ENCODE assay signal across 18 mouse cellular contexts in the genomic region with DNA sequence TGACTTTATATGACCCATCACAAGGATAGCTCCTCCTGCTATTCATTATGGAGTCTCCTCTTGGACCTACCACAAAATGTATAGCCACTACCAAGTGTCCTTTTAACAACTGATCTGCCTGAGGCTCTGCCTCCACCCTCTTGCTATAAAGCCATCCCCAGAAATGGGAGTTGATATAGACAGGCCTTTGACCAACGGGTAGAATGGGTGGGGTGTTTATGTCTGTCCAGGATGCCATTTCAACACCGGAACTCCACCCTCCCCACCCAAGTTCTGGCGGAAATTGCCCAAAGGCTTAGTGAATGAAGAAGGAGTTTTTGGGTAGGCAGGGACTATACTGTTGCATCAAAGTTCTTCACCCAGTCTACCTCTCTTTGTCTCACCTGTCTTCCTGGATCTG. TPM values are rescaled to one million over a fixed set of nuclear protein-coding genes. Genes with fewer than 3 reads are reported as not detected.
DNase-seq lines count a peak whose midpoint lies in the region; ATAC-seq and TF ChIP-seq lines count a peak whose summit lies in the region.
"Had no signal": no experiment of that assay in that cellular context is flagged by ENCODE, and none has a peak within 500 bp of the region (broad histone marks: within the 10 kb centered on the region; RNA-seq: fewer than 3 reads in every experiment).

No protein-coding gene starts in this region.

- H3K4me1 ChIP-seq in heart, embryonic 12.5 days (replicated peaks): peaks cover 23% of the 10 kb centered on the region
- H3K4me1 ChIP-seq in lung, postnatal 0 days (ENCODE audit: insufficient read depth, low read depth, low read length): peaks cover 5% of the 10 kb centered on the region; the same call in 1 of the 2 replicates

- peaks cover 15% of the 10 kb centered on the region for H3K36me3 ChIP-seq in heart, embryonic 12.5 days
- 0 out of 2 replicates have a peak, but pooled peaks cover 11% of the 10 kb centered on the region for H3K36me3 ChIP-seq in lung, postnatal 0 days (ENCODE audit: insufficient read depth, low read length)

- 0 out of 2 replicates have a peak overlapping the region, but pooled peaks have one; percentile 8 for H3K4me3 ChIP-seq in heart, embryonic 12.5 days
- H3K4me3 ChIP-seq in lung, postnatal 0 days (ENCODE audit: low read depth, low read length): no peak overlapping the region
- H3K4me3 ChIP-seq: embryonic facial prominence, embryonic 13.5 days; limb, embryonic 10.5 days had no signal

- no peak for TF ChIP-seq CTCF in lung, postnatal 0 days (IDR thresholded peaks at IDR 0.05)

- H3K9me3 ChIP-seq in heart, embryonic 12.5 days (replicated peaks): no peaks in the 10 kb centered on the region
- no peaks in the 10 kb centered on the region for H3K9me3 ChIP-seq in lung, postnatal 0 days (ENCODE audit: low read length)
- H3K9me3 ChIP-seq: embryonic facial prominence, embryonic 13.5 days; limb, embryonic 10.5 days had no signal

- peak; percentile 41 for ATAC-seq in heart, embryonic 12.5 days (ENCODE audit: insufficient number of reproducible peaks, low FRiP score)
- ATAC-seq in granulocyte monocyte progenitor cell, adult 5-6 weeks (replicated peaks; ENCODE audit: poor library complexity, severe bottlenecking): peak; percentile 60
- 0 out of 2 replicates have a peak, but pooled peaks have one; percentile 23 for ATAC-seq in lung, postnatal 0 days
- ATAC-seq: activated CD4-positive, CD25-positive, alpha-beta regulatory T cell, adult 4 months; forebrain, embryonic 16.5 days had no signal

- H3K27ac ChIP-seq in heart, embryonic 12.5 days (ENCODE audit: poor library complexity, severe bottlenecking): peak overlapping the region; percentile 72; the same call in 1 of the 2 replicates
- H3K27ac ChIP-seq in lung, postnatal 0 days (ENCODE audit: low read length): no peak overlapping the region
- H3K27ac ChIP-seq: embryonic facial prominence, embryonic 13.5 days; limb, embryonic 10.5 days had no signal

- no peak for DNase-seq in heart, adult 8-10 months (ENCODE audit: low spot score)
- peak; percentile 50 for DNase-seq in lung, postnatal 0 days (ENCODE audit: low spot score)
- DNase-seq in spleen, postnatal 10 days (ENCODE audit: low spot score in 2 of 2): peak; percentile 73
- DNase-seq in left cerebral cortex, adult 18-20 months (ENCODE audit: low spot score in 2 of 2): no peak
- DNase-seq in adrenal gland, postnatal 36 days: no peak
- no peak for DNase-seq in embryo, embryonic 10.5 days (ENCODE audit: low spot score)
- DNase-seq: B cell, adult 2 months; cerebellum, adult 9-10 months; gastrocnemius, postnatal 10 days; heart, postnatal 10 days; kidney, postnatal 25 days had no signal

- WGBS in heart, embryonic 12.5 days: 76% methylated on average over 3 of the region's 3 CpGs
- 77% methylated on average over 3 of the region's 3 CpGs for WGBS in lung, postnatal 0 days

- peak overlapping the region; percentile 45 for H3K4me2 ChIP-seq in heart, embryonic 12.5 days
- H3K4me2 ChIP-seq in lung, postnatal 0 days (replicated peaks; ENCODE audit: low read depth, low read length): no peak overlapping the region
- H3K4me2 ChIP-seq: embryonic facial prominence, embryonic 13.5 days had no signal

- no peaks in the 10 kb centered on the region for H3K27me3 ChIP-seq in heart, embryonic 12.5 days (replicated peaks)
- H3K27me3 ChIP-seq in lung, postnatal 0 days (replicated peaks; ENCODE audit: insufficient read depth, low read length): no peaks in the 10 kb centered on the region
- H3K27me3 ChIP-seq: embryonic facial prominence, embryonic 13.5 days had no signal

- peak; percentile 50 for TF ChIP-seq EP300 in lung, postnatal 0 days (IDR thresholded peaks at IDR 0.05)

- H3K9ac ChIP-seq in heart, embryonic 12.5 days: no peak overlapping the region
- no peak overlapping the region for H3K9ac ChIP-seq in lung, postnatal 0 days (replicated peaks; ENCODE audit: low read depth)
- H3K9ac ChIP-seq: embryonic facial prominence, embryonic 13.5 days had no signal

RNA-seq across cellular contexts. Expression of a gene that starts 5.5 kb away (rescaled TPM):
- polyA plus RNA-seq in heart, embryonic 12.5 days (2016; fragmentation: Nextera tagmentation; extraction: Ambion mirVana): 12.1 and 12.4 TPM in 2 replicates
- total RNA-seq in heart, adult 8-10 months (2022): 1 to 10 TPM in 2 of 4 experiments, under 1 TPM in 2; 0.31 to 2.6 (median 0.88) TPM
- 159 and 180 TPM in 2 replicates for total RNA-seq in granulocyte monocyte progenitor cell, adult 5-6 weeks (2014; fragmentation: Nextera tagmentation)
- 112 and 174 TPM in 2 replicates for total RNA-seq in granulocyte monocyte progenitor cell, adult 5-6 weeks (2017)
- polyA plus RNA-seq in lung, postnatal 0 days (2015; fragmentation: Nextera tagmentation; extraction: Ambion mirVana): 10.5 and 11.2 TPM in 2 replicates
- under 1 TPM in 1 of 2 experiments, not detected in 1; 0.40 TPM for total RNA-seq in left cerebral cortex, adult 18-20 months (2021)
- total RNA-seq in adrenal gland, postnatal 36 days (2021): under 1 TPM; 0.16 to 0.43 TPM
- total RNA-seq: layer of hippocampus, postnatal 25 days had no signal

RNA-seq across cellular contexts. Expression of a gene that starts 12.4 kb away (rescaled TPM):
- polyA plus RNA-seq in heart, embryonic 12.5 days (2016; fragmentation: Nextera tagmentation; extraction: Ambion mirVana): 554 and 557 TPM in 2 replicates
- total RNA-seq in heart, adult 8-10 months (2022): 100 to 1,000 TPM; 134 to 164 (median 150) TPM
- total RNA-seq in granulocyte monocyte progenitor cell, adult 5-6 weeks (2014; fragmentation: Nextera tagmentation): 605 and 693 TPM in 2 replicates
- total RNA-seq in granulocyte monocyte progenitor cell, adult 5-6 weeks (2017): 956 and 1,234 TPM in 2 replicates
- 200 and 211 TPM in 2 replicates for polyA plus RNA-seq in lung, postnatal 0 days (2015; fragmentation: Nextera tagmentation; extraction: Ambion mirVana)
- total RNA-seq in left cerebral cortex, adult 18-20 months (2021): 100 to 1,000 TPM; 232 to 268 TPM
- total RNA-seq in adrenal gland, postnatal 36 days (2021): 100 to 1,000 TPM; 193 to 199 TPM

RNA-seq across cellular contexts. Expression of a gene that starts 13.0 kb away (rescaled TPM):
- polyA plus RNA-seq in heart, embryonic 12.5 days (2016; fragmentation: Nextera tagmentation; extraction: Ambion mirVana): 150 and 164 TPM in 2 replicates
- total RNA-seq in heart, adult 8-10 months (2022): 10 to 100 TPM; 52.4 to 59.1 (median 57.0) TPM
- total RNA-seq in granulocyte monocyte progenitor cell, adult 5-6 weeks (2014; fragmentation: Nextera tagmentation): 105 and 120 TPM in 2 replicates
- 225 and 229 TPM in 2 replicates for total RNA-seq in granulocyte monocyte progenitor cell, adult 5-6 weeks (2017)
- 27.8 and 29.4 TPM in 2 replicates for polyA plus RNA-seq in lung, postnatal 0 days (2015; fragmentation: Nextera tagmentation; extraction: Ambion mirVana)
- total RNA-seq in left cerebral cortex, adult 18-20 months (2021): 100 to 1,000 TPM; 181 to 182 TPM
- 10 to 100 TPM; 79.0 to 82.6 TPM for total RNA-seq in adrenal gland, postnatal 36 days (2021)

RNA-seq across cellular contexts. Expression of a gene that starts 19.9 kb away (rescaled TPM):
- polyA plus RNA-seq in heart, embryonic 12.5 days (2016; fragmentation: Nextera tagmentation; extraction: Ambion mirVana): 166 TPM in 2 replicates
- 10 to 100 TPM; 48.9 to 55.0 (median 49.4) TPM for total RNA-seq in heart, adult 8-10 months (2022)
- 229 and 240 TPM in 2 replicates for total RNA-seq in granulocyte monocyte progenitor cell, adult 5-6 weeks (2014; fragmentation: Nextera tagmentation)
- 80.3 and 87.2 TPM in 2 replicates for total RNA-seq in granulocyte monocyte progenitor cell, adult 5-6 weeks (2017)
- polyA plus RNA-seq in lung, postnatal 0 days (2015; fragmentation: Nextera tagmentation; extraction: Ambion mirVana): 162 and 163 TPM in 2 replicates
- 10 to 100 TPM; 93.5 to 97.5 TPM for total RNA-seq in left cerebral cortex, adult 18-20 months (2021)
- 100 to 1,000 TPM; 144 to 150 TPM for total RNA-seq in adrenal gland, postnatal 36 days (2021)

RNA-seq across cellular contexts. Expression of a gene that starts 57.8 kb away (rescaled TPM):
- polyA plus RNA-seq in heart, embryonic 12.5 days (2016; fragmentation: Nextera tagmentation; extraction: Ambion mirVana): 0.17 and 0.29 TPM in 2 replicates
- total RNA-seq in heart, adult 8-10 months (2022): not detected
- 0.77 and 1.0 TPM in 2 replicates for total RNA-seq in granulocyte monocyte progenitor cell, adult 5-6 weeks (2014; fragmentation: Nextera tagmentation)
- 0.77 and 1.1 TPM in 2 replicates for total RNA-seq in granulocyte monocyte progenitor cell, adult 5-6 weeks (2017)
- 0.67 and 2.2 TPM in 2 replicates for polyA plus RNA-seq in lung, postnatal 0 days (2015; fragmentation: Nextera tagmentation; extraction: Ambion mirVana)
- 1 to 10 TPM in 1 of 2 experiments, under 1 TPM in 1; 0.42 to 1.0 TPM for total RNA-seq in left cerebral cortex, adult 18-20 months (2021)
- total RNA-seq in adrenal gland, postnatal 36 days (2021): not detected
- total RNA-seq: heart, postnatal 10 days had no signal
- polyA plus RNA-seq: activated CD4-positive, CD25-positive, alpha-beta regulatory T cell, adult 4 months had no signal

Comparison
In these comparisons a context has a peak if more than half of its experiments do, and no peak if none do; other contexts are left out.
1. DNase-seq: peak in lung, postnatal 0 days (single experiment) and spleen, postnatal 10 days (2 of 2); none in heart, adult 8-10 months (single experiment), left cerebral cortex, adult 18-20 months (0 of 2), adrenal gland, postnatal 36 days (0 of 2) and embryo, embryonic 10.5 days (single experiment).
2. RNA of a gene that starts 5.5 kb away (total RNA-seq): 112 to 180 TPM in granulocyte monocyte progenitor cell, adult 5-6 weeks; 0.31 to 2.6 TPM in heart, adult 8-10 months, 0.16 to 0.43 TPM in adrenal gland, postnatal 36 days and 0.40 TPM in left cerebral cortex, adult 18-20 months; every median in the first group is over 10 times any median in the second.
3. Peak in every context shown above with its lines, with median percentiles within 50 percentile points of each other: ATAC-seq.